Mouse (Mus musculus): ENCODE results near the gene Hivep2. TPM values are rescaled to one million over a fixed set of nuclear protein-coding genes. Genes with fewer than 3 reads are reported as not detected.

Hivep2 gene
- polyA plus RNA-seq, 1 experiment from 2014 or later = 8.9 TPM

DNA sequence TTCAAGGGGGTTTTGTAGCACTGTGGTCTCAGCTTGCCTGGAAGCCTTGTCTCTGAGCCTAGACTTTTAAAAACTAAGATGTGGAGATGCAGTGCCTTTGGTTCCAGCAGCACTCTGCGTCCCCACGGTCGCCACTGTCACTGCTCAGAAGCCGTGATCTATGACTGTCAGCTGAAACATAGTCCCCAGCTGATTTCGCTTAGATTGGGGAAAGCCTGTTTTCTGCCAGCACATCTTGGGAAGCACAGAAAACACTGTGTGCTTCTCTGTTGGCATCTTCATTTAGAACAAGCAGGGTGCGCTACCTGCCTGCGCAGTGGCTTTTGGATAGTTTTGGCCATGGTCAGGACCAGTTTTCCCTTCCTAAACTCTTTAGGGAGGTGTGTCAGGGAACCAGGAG is 59.1 kb downstream of the Hivep2 start:
- H3K36me3 ChIP-seq (ENCODE audit: control insufficient read depth, insufficient read depth, low read length) = no peaks in the 10 kb centered on the region
- no peak overlapping the region for H3K9ac ChIP-seq (ENCODE audit: low read depth, low read length)
- DNase-seq (ENCODE audit: low spot score) = no peak
- no peak for ATAC-seq (ENCODE audit: low FRiP score)
- H3K27me3 ChIP-seq (ENCODE audit: control insufficient read depth, insufficient read depth, low read length) = no peaks in the 10 kb centered on the region
- WGBS = 93% methylated on average over 7 of the region's 7 CpGs
- no peaks in the 10 kb centered on the region for H3K4me1 ChIP-seq (replicated peaks; ENCODE audit: control insufficient read depth, insufficient read depth, low read length)
- H3K9me3 ChIP-seq (ENCODE audit: control insufficient read depth, low read length) = no peaks in the 10 kb centered on the region
- no peak overlapping the region for H3K4me3 ChIP-seq (ENCODE audit: low read depth, low read length)
- H3K4me2 ChIP-seq (replicated peaks; ENCODE audit: low read depth, low read length) = no peak overlapping the region
- no peak overlapping the region for H3K27ac ChIP-seq (ENCODE audit: low read depth, low read length)

GRCm38 (mm10) chr10:14027751-14028150 is 61.9 kb downstream of the Hivep2 start:
- WGBS = 42% methylated on average over 1 of the region's 1 CpGs
- no peaks in the 10 kb centered on the region for H3K9me3 ChIP-seq (ENCODE audit: control insufficient read depth, low read length)
- no peak for DNase-seq (ENCODE audit: low spot score)

GRCm38 (mm10) chr10:14028956-14029355 is 63.1 kb downstream of the Hivep2 start:
- no peaks in the 10 kb centered on the region for H3K36me3 ChIP-seq (ENCODE audit: control insufficient read depth, insufficient read depth, low read length)
- WGBS = 95% methylated on average over 7 of the region's 7 CpGs
- ATAC-seq (ENCODE audit: low FRiP score) (no peak), DNase-seq (ENCODE audit: low spot score) (no peak)
- no peak overlapping the region for H3K9ac ChIP-seq (ENCODE audit: low read depth, low read length)
- H3K9me3 ChIP-seq (ENCODE audit: control insufficient read depth, low read length) = no peaks in the 10 kb centered on the region
- H3K4me1 ChIP-seq (replicated peaks; ENCODE audit: control insufficient read depth, insufficient read depth, low read length) = no peaks in the 10 kb centered on the region
- H3K27ac ChIP-seq (ENCODE audit: low read depth, low read length) = no peak overlapping the region
- H3K4me2 ChIP-seq (replicated peaks; ENCODE audit: low read depth, low read length) = no peak overlapping the region
- H3K4me3 ChIP-seq (ENCODE audit: low read depth, low read length) = no peak overlapping the region
- no peaks in the 10 kb centered on the region for H3K27me3 ChIP-seq (ENCODE audit: control insufficient read depth, insufficient read depth, low read length)

More at GRCm38 (mm10) chr10:14027751-14028150, 61.9 kb downstream of the Hivep2 start:
- Histone ChIP-seq H3K9ac (ENCODE audit: low read depth, low read length) (no peak overlapping the region), H3K36me3 (ENCODE audit: control insufficient read depth, insufficient read depth, low read length) (no peaks in the 10 kb centered on the region), H3K27me3 (ENCODE audit: control insufficient read depth, insufficient read depth, low read length) (no peaks in the 10 kb centered on the region), H3K4me2 (replicated peaks; ENCODE audit: low read depth, low read length) (no peak overlapping the region), H3K4me3 (ENCODE audit: low read depth, low read length) (no peak overlapping the region), H3K4me1 (replicated peaks; ENCODE audit: control insufficient read depth, insufficient read depth, low read length) (no peaks in the 10 kb centered on the region), H3K27ac (ENCODE audit: low read depth, low read length) (no peak overlapping the region)
- ATAC-seq (ENCODE audit: low FRiP score) = no peak

- no peak overlapping the region for H3K4me3 ChIP-seq (ENCODE audit: low read depth, low read length)
- H3K27me3 ChIP-seq (ENCODE audit: control insufficient read depth, insufficient read depth, low read length) = no peaks in the 10 kb centered on the region
- no peak overlapping the region for H3K27ac ChIP-seq (ENCODE audit: low read depth, low read length)
- H3K4me1 ChIP-seq (replicated peaks; ENCODE audit: control insufficient read depth, insufficient read depth, low read length) = no peaks in the 10 kb centered on the region
- ATAC-seq (ENCODE audit: low FRiP score) (no peak), DNase-seq (ENCODE audit: low spot score) (no peak)
- 88% methylated on average over 14 of the region's 14 CpGs for WGBS
- no peaks in the 10 kb centered on the region for H3K36me3 ChIP-seq (ENCODE audit: control insufficient read depth, insufficient read depth, low read length)
- H3K9me3 ChIP-seq (ENCODE audit: control insufficient read depth, low read length) = no peaks in the 10 kb centered on the region
- no peak overlapping the region for H3K9ac ChIP-seq (ENCODE audit: low read depth, low read length)
- H3K4me2 ChIP-seq (replicated peaks; ENCODE audit: low read depth, low read length) = no peak overlapping the region
These were observed 64.7 kb downstream of the Hivep2 start for GRCm38 (mm10) chr10:14030458-14031035.

GRCm38 (mm10) chr10:14032532-14032931 is 66.7 kb downstream of the Hivep2 start:
- 93% methylated on average over 2 of the region's 2 CpGs for WGBS
- DNase-seq (ENCODE audit: low spot score) (no peak), ATAC-seq (ENCODE audit: low FRiP score) (no peak)
- Histone ChIP-seq H3K4me2 (replicated peaks; ENCODE audit: low read depth, low read length) (no peak overlapping the region), H3K9me3 (ENCODE audit: control insufficient read depth, low read length) (no peaks in the 10 kb centered on the region), H3K27me3 (ENCODE audit: control insufficient read depth, insufficient read depth, low read length) (no peaks in the 10 kb centered on the region), H3K9ac (ENCODE audit: low read depth, low read length) (no peak overlapping the region), H3K36me3 (ENCODE audit: control insufficient read depth, insufficient read depth, low read length) (no peaks in the 10 kb centered on the region), H3K27ac (ENCODE audit: low read depth, low read length) (no peak overlapping the region), H3K4me3 (ENCODE audit: low read depth, low read length) (no peak overlapping the region), H3K4me1 (replicated peaks; ENCODE audit: control insufficient read depth, insufficient read depth, low read length) (no peaks in the 10 kb centered on the region)

DNA sequence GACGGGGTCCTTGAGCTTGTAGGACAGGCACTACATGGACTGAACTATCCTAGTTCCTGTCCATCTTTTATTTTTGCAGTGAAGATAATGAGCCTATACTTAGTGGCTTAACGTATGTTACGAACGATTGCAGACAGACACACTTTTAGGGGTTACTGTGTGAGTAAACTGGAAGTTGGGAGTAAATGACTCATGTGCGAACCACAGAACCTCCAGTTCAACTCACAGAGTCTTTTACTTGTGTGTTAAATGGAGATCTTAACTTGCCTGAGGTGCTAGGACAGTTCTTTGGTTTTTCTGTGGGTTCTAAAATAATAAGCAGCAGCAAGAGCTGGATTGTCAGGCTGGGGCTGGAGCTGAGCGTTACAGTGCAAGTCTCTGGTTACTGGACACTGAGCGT is 68.2 kb downstream of the Hivep2 start:
- no peak overlapping the region for H3K4me2 ChIP-seq (replicated peaks; ENCODE audit: low read depth, low read length)

DNA sequence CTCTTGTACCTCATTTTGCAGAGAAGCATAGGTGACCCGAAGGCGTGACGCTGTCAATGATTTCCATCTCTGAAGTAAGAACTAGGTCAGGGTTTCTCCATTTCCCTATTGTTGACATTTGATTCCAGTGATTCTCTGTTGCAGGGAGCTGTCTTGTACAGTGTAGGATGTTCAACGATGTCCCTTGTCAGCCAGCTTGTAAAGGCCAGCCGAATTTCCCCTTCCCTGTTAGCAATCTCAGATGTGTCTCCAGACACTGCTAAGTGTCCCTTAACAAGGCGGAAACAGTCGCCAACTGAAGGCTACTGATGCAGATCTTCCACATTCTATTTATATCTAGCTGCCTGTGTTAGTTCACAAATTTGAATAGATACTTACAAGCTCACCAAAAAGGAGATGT is 68.9 kb downstream of the Hivep2 start:
- Histone ChIP-seq H3K4me1 (replicated peaks; ENCODE audit: control insufficient read depth, insufficient read depth, low read length) (no peaks in the 10 kb centered on the region), H3K27me3 (ENCODE audit: control insufficient read depth, insufficient read depth, low read length) (no peaks in the 10 kb centered on the region), H3K27ac (ENCODE audit: low read depth, low read length) (no peak overlapping the region), H3K36me3 (ENCODE audit: control insufficient read depth, insufficient read depth, low read length) (no peaks in the 10 kb centered on the region), H3K4me3 (ENCODE audit: low read depth, low read length) (no peak overlapping the region), H3K9me3 (ENCODE audit: control insufficient read depth, low read length) (no peaks in the 10 kb centered on the region), H3K9ac (ENCODE audit: low read depth, low read length) (no peak overlapping the region), H3K4me2 (replicated peaks; ENCODE audit: low read depth, low read length) (no peak overlapping the region)
- 90% methylated on average over 7 of the region's 7 CpGs for WGBS
- DNase-seq (ENCODE audit: low spot score) = no peak
- no peak for ATAC-seq (ENCODE audit: low FRiP score)

More for the DNA sequence above, 68.2 kb downstream of the Hivep2 start:
- H3K4me1 ChIP-seq (replicated peaks; ENCODE audit: control insufficient read depth, insufficient read depth, low read length) = no peaks in the 10 kb centered on the region
- DNase-seq (ENCODE audit: low spot score) = no peak
- H3K4me3 ChIP-seq (ENCODE audit: low read depth, low read length) = no peak overlapping the region
- no peaks in the 10 kb centered on the region for H3K27me3 ChIP-seq (ENCODE audit: control insufficient read depth, insufficient read depth, low read length)
- H3K9ac ChIP-seq (ENCODE audit: low read depth, low read length) = no peak overlapping the region
- 90% methylated on average over 7 of the region's 7 CpGs for WGBS
- ATAC-seq (ENCODE audit: low FRiP score) = no peak
- H3K27ac ChIP-seq (ENCODE audit: low read depth, low read length) = no peak overlapping the region
- no peaks in the 10 kb centered on the region for H3K36me3 ChIP-seq (ENCODE audit: control insufficient read depth, insufficient read depth, low read length)
- H3K9me3 ChIP-seq (ENCODE audit: control insufficient read depth, low read length) = no peaks in the 10 kb centered on the region

DNA sequence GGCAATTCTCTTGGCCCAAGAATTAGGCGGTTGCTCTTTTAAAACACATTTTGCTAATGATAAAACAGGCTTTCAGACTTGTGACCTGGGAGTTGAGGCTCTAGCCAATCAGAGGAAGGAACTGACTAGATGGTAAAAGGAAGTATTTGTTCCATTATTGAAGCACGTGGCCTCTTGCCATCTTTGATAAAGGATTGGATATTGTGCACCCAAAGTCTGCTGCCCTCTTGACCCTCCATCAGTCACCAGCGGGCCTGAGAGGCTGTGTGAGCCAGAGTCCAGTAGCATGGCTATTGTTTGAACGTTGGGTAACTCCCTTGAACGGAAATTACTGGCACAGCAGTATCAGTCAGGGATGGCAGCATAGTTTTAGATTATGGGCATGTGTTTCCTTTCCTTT is 69.7 kb downstream of the Hivep2 start:
- Histone ChIP-seq H3K36me3 (ENCODE audit: control insufficient read depth, insufficient read depth, low read length) (no peaks in the 10 kb centered on the region), H3K27me3 (ENCODE audit: control insufficient read depth, insufficient read depth, low read length) (no peaks in the 10 kb centered on the region), H3K9ac (ENCODE audit: low read depth, low read length) (no peak overlapping the region), H3K27ac (ENCODE audit: low read depth, low read length) (no peak overlapping the region), H3K4me3 (ENCODE audit: low read depth, low read length) (no peak overlapping the region), H3K4me2 (replicated peaks; ENCODE audit: low read depth, low read length) (no peak overlapping the region), H3K4me1 (replicated peaks; ENCODE audit: control insufficient read depth, insufficient read depth, low read length) (no peaks in the 10 kb centered on the region), H3K9me3 (ENCODE audit: control insufficient read depth, low read length) (no peaks in the 10 kb centered on the region)
- ATAC-seq (ENCODE audit: low FRiP score) (no peak), DNase-seq (ENCODE audit: low spot score) (no peak)
- WGBS = 39% methylated on average over 5 of the region's 5 CpGs

DNA sequence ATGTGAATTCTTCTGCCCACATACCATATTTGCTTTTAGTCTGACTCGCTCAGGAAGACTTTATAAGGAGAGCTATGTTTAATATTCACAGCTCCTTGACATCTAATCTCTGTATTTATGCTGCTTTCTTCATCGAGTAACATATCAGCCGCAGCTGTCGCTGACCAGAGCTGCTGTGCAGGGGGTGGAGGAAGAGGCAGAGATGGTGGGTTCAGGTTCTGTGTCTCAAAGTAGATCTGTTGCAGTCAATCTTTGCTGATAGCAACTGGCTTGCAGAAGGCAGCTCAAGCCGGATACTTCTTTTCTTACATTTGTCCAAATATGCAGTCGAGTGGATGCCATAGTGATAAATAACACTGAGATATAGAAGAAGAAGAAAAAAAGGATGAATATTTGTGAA is 70.6 kb downstream of the Hivep2 start:
- WGBS = 88% methylated on average over 6 of the region's 6 CpGs
- Histone ChIP-seq H3K36me3 (ENCODE audit: control insufficient read depth, insufficient read depth, low read length) (no peaks in the 10 kb centered on the region), H3K4me1 (replicated peaks; ENCODE audit: control insufficient read depth, insufficient read depth, low read length) (no peaks in the 10 kb centered on the region), H3K9ac (ENCODE audit: low read depth, low read length) (no peak overlapping the region), H3K27ac (ENCODE audit: low read depth, low read length) (no peak overlapping the region), H3K9me3 (ENCODE audit: control insufficient read depth, low read length) (no peaks in the 10 kb centered on the region), H3K4me3 (ENCODE audit: low read depth, low read length) (no peak overlapping the region), H3K27me3 (ENCODE audit: control insufficient read depth, insufficient read depth, low read length) (no peaks in the 10 kb centered on the region), H3K4me2 (replicated peaks; ENCODE audit: low read depth, low read length) (no peak overlapping the region)
- no peak for DNase-seq (ENCODE audit: low spot score)
- no peak for ATAC-seq (ENCODE audit: low FRiP score)

All from hindbrain, embryonic 11.5 days (tissue).